Mouse (Mus musculus) embryo, embryonic 10 days (tissue): ENCODE measurements around the gene Fam20a.
A peak's percentile ranks its signal among the peaks of the same experiment; 100 is the strongest.

Source experiments
- DNase-seq: peaks from one replicate; pipeline ENCODE4 v3.0.0-alpha.2; 2015; ENCODE audit warnings: low spot score

Fam20a gene

DNA sequence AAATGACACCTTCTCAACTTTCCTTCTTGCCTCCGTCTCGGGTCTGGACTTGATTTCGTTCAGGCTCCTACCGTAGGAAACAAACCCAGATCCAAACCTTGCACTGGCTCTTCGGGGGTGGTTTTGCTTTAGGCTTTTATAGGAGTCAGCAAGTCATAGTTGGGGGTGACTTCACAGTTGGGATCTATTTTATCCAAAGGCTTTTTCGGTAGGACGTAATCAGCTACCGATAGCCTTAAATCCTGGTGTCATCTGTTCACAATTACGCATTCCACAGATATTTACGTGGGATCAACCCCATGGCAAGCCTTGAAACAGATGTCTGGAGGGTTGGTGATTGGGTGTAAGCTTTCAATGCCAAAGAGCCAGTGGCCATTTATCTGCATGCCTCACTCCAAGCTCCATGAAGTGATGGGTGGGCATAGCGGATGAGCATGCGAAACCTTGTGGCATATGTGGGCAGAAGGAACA lies 6.7 kb downstream of the Fam20a start:
- peak; percentile 54 for DNase-seq

DNA sequence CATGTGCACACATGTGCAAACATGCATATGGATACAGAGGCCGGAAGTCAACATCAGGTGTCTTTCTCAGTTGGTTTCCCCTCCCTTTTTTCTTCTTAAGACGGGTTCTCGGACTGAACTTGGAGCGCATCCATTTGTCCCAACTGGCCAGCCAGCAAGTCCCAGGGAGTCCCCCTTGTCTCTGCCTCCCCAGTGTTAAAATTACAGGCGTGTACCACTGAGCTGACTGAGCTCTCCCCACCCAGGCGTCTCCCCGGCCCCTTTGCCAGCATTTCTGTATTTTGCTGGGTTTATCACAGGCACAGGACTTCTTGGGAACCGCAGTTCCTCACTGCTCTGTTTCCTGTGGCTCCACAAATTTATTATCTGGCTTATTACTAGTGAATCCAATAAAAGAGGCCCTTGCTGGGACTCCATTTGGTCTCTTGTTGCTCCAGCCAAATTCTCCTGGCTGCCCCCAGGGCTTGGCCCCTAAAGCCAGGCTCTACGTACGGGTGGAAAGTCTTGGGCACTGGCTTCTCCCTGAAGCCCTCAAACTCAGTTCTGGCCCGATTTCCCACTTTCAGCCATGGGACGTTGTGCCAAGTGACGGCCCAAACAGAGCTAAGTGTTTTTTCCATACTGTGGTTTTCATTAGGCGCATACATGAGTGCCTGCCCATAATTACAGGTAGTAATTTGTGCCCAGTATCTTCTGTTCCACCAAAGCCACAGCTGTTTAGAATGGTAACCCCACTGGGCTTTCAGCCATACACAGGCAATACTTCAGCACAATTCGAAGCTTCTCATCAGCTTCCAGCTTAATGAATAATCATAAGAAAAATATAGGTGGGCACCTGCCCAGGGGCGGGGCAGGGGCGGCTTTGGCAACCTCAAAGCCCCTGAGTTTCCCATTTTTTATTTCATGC lies 7.5 kb downstream of the Fam20a start:
- DNase-seq = no peak

DNA sequence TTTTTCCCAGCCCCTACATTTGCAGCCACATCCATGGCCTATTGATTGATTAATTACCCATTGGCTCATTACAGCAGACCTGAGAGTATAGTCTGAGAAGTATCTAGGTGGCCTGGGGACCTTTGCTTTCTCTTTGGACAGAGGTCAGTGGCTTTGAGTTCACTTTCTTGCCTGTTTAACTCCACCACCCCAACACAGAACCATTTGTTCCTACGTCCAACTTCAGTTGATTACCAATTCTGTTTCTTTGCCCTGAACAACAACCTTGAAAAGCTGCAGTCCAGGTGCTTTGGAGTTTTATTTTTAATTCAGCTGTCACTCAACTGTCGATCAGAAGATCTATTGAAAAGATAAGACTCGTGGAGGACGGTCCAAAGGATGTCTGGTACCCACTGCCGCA lies 12.6 kb downstream of the Fam20a start:
- no peak for DNase-seq

DNA sequence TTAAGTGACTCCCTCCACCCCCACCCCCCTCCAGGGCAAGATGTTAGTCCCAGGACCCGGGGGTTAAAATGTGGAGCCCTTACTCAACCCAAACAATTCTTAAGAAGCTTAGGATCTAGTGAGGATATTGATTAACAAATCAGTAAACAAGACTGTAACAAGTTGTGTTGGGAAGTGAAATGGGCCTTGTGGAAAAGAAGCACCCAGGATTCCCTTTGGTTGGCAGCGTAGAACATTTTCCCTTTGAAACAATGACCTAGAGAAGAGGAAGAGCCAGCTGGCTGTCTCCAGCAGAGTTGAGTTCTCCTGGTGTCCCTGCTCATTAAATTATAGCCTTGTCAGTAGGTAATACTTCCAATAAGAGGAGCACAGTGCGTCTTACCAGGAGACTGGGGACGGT lies 13.3 kb downstream of the Fam20a start:
- no peak for DNase-seq

DNA sequence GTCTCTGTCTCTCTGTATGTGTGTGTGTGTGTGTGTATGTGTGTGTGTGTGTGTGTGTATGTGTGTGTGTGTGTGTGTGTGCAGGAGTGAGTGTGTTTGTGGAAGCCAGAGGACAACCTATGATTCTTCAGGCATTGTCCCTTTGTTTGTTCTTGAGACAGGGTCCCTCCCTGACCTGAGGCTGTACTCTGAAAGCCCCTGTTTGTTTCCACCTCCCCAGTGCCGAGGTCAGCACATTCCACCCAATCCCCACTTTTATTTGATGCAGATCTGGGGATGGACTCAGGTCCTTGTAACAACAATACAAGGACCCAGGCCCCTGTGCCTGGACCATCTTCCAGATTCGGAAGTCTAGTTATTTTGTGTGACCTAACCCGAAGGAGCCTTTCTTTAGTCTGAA lies 14.6 kb downstream of the Fam20a start:
- DNase-seq = no peak

DNA sequence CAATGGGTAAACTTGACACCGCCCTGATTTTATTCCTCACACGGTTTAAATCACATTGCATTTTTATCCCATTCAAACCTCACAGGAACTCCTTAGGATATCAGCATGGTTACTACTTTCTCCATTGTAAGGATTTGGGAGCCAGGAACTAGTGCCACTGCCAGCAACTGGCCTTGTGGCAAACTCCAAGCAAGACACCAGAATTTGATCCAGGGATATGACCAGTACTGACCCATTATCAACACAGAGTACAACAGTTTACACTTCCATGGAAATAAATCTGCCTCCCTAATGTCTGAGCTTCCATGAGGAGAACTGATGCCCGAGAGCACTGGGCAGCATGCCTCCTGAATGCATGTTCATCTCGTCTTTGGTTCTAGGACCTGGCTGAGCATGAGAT lies 15.5 kb downstream of the Fam20a start:
- no peak for DNase-seq

DNA sequence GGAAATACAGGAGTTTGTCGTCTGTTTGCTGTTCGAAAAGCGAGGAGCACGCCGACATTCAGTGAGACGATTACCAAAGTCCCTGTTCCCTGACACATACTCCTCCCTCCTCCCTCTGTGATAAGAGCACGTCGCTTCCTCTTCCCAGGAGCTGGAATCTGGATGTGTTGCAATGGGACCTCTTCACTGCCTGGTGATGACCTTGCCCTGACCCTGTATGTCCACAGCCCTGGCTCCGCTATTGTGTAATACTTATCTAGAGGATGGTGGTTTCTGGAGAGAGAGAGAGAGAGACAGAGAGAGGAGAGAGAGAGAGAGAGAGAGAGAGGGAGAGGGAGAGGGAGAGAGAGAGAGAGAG lies 16.0 kb downstream of the Fam20a start:
- peak; percentile 17 for DNase-seq

DNA sequence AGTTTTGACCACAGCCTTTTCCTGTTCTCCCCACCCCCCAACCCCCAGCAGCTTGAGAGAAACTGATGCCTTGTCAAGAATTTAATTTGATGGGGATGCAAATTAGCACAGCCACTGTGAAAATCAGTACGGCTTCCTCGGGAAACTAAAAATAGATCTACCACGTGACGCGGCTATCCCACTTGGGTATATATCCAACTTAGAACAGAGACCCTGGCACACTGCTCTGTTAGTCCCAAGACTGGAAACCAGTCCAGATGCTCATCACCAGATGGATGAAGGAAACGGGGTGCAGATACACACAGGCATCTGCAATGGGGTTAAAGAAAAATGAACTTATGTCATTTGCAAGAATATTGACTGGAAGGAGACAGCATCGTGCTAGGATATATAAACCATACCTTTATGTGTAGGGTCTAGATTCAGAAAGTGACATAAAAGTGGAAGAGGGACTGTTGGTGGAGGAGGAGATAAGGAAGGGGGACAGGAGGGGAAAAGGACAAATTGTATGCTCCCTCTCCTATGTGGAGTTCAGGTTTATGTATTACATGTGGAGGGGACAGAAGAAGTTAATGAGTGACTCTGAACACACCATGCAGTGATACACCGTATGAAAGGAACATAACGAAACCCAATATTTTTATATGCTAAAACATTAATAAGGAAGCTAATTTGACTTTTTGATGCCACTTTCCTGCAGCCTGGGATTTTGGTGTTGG lies 16.6 kb downstream of the Fam20a start:
- DNase-seq = no peak

DNA sequence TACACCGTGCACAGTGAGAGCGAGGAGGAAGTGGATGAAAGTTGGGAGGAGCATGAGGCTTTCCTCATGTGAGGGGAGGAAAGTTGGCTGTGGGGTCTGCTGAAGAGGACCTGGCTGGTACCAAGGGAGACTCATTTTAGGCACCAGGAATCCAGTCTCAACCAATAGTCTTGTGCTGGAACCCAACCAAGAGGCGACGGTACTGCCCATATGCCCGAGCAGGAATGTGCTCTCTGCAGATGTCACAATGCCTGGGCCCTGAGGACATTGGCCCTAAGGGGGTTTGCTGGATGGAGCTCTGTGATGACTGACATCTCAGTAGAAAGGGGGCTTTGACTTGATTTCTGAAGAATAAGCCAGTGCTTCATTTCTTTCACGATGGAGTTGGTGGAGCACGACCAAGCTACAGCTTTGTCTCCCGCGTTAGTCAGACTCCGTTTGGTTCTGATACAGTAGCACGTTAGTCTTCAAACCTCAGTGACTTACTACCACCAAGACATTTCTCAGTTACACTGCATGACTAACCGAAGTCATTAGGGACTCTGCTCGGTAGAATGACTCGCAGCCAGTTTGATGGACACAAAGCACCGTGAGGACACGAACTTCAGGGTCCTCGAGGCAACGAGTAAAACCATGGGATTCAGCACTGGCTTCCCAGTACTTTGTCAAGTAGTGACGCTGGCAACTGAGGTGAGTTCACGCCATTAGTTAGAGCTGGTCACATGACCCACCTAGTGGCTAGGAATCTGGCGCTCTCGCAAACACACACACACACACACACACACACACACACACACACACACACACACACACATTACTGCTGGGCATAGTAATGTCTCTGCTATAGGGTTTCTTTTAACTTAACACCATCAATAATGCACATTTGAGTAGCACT lies 17.5 kb downstream of the Fam20a start:
- DNase-seq = no peak

DNA sequence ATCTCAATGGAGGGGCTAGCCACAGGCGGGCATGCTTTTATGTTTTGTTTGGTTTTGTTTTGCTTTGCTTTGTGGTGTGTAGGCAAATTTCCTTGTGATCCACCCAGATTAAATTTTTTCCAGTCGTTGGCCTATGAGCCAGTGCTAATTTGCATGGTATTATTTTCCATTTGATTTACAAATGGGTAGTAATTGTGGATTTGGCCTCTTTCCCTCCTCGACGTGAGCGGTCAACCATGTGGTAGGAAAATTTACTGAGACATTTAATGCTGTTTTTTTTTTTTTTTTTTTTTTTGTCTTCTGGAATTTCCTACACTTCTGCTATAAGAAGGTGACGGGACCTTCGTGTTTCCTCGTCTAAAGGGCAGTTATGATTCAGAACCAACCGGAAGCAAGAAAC lies 18.2 kb downstream of the Fam20a start:
- DNase-seq = no peak

DNA sequence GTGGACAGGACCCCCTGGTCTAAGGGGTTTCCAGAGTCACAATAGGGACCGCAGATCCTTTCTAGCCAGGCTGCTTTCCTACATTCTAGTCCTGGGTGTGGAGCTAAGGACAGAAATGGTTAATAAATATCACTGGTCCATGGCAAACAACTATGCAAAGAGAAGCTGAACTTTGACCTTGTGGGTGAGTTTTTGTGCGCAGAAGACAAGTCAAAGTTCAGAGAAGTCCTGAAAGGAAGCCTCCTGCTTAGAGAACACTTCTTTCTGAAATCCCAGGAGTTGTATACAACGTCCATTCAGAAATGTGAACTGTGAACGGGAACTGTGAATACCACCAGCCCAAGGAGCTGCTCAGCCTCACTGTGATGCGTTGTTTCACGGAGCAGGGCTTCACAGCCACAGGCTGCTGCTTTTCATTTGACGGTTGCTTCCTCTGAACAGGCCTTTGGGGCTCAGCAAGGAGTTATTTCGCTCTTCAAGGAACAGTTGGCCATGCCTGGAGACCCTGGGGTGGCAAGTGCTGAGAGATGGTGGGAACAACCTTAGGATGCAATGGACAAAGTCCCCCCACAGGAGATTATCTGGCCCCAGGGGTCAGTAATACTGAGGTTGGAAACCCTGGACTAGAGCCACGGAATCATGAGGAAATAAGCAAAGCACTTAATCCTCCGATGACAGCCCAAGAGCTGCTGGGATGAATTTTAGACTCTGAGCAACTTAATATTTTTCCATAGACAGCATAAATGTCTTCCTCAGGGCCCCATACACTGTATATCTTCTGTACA lies 19.9 kb downstream of the Fam20a start:
- no peak for DNase-seq

DNA sequence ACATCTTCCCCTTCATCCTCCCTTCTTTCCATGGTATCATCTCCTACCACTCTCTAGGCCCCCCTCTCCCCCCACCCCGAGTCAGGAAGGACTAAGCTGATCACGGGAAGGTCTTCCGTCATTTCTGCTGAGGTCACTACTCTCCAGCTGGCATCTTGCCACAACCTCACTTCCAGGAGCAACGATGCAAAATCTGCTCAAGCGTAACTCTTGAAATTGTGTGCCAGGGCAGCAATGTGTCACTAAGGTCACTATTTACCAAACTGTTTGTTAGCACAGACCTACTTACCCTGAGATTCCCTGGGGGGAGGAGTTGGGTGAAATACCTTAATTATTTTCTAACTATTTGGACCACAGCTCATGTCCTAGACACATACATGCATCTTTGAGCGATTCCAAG lies 21.3 kb downstream of the Fam20a start:
- no peak for DNase-seq

DNA sequence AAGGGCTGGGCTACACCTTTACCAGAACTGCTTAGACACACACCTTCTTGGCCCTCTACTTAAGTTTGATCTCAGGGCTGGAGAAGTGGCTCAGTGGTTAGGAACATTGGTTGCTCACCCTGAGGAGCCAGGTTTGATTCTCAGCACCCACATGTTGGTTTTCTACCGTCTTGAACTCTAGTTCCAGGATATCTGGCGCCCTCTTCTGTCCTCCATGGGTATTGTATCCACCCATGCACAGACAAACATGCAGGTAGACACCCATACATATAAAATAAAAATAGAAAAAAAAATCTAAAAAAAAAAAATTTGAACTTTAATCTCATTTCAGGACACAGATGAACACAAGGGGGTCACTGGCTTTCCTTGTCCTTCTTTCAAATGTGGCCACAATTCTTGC lies 22.3 kb downstream of the Fam20a start:
- DNase-seq = no peak

DNA sequence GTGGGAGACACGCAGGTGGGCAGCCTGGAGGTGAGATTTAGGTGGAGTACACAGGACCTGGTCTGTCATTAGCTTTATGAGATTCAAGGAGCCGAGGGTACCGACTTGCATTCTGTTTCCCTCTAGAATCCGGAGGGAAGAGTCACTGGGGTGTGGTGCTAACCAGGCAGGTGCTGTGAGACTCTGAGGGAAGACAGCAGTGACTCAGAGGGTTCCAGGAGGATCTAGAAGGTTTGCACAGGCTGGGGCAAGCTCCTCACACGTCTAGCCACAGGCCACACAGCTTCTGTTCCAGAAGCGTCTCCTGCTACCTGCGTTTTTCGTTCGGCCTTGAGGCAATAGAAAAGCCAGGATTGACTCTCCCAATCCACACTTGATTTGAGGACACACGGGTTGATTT lies 23.3 kb downstream of the Fam20a start:
- DNase-seq = no peak

DNA sequence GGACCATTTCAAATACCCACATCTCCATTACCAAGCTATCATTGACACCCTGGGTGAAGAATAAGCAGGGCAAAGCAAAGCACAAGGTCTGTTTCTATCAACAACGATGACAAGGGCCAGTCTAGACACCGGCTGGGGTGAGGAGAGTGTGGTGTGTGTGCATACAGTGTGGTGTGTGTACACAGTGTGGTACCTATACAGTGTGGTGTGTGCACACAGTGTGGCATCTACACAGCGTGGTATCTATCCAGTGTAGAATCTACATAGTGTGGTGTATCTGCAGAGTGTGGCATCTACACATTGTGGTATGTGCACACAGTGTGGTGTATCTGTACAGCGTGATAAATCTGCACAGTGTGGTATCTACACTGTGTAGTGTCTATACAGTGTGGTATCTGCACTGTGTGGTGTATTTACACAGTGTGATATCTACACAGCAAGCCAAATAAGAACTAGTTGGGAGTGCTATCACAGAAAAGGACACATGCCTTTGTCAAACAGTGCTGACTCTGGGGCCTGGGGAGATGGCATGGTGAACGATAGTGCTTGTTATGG lies 24.9 kb downstream of the Fam20a start:
- no peak for DNase-seq

DNA sequence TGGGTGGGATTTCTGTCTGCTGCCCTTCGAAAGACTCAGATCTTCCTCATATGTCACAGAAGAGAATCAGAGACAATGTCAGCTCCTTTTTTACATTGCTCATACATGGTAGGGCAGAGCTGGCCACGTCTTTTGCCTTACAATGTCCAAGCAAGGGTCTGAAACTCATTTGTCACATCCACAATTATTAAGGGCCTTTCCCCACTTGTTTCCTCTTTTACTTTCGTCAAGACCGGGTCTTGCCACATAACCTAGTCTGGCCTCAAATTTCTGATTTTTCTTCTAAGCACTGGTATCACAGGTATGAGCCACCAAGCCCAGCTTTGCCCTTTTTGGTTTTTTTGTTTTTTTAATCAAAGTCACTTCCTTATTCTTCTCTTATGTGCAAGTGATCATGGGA lies 25.6 kb downstream of the Fam20a start:
- no peak for DNase-seq

DNA sequence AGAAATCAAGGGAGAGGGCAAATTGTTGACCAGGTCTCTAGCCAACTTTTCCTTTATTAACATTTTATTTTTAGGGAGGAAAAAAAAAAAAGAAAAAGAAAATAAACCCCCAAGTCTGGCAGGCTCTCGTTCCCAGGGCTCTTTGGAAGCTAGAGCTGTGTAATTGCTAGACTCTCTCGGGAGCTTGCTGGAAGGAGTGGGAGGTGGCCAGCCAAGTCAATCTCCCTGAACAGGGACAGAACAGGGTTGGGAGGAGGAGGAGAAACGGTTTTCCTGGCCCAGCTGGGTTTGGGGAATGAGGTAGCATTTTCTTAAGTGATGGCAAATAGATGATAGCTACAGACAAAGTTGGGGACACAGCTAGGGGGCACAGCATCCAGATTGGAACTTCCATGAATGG lies 29.3 kb downstream of the Fam20a start:
- DNase-seq = no peak

DNA sequence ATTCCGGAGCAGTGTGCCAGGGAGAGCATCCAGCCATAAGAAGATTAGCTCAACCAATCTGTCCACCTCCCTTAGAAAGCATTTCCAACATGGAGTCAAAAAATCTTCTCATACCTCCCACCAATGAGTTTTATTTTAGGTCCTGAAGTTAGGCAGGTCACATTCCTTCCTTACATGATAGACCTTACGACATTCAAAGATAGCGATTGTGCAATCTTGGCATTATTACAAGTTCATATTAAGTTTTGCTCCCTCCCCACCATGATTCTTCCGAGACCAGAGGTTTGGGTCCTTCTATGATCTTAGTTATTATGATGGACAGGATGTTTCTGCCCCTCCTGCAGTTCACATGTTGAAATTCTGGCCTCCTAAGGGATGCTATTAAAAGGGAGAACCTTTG lies 32.5 kb downstream of the Fam20a start:
- no peak for DNase-seq

DNA sequence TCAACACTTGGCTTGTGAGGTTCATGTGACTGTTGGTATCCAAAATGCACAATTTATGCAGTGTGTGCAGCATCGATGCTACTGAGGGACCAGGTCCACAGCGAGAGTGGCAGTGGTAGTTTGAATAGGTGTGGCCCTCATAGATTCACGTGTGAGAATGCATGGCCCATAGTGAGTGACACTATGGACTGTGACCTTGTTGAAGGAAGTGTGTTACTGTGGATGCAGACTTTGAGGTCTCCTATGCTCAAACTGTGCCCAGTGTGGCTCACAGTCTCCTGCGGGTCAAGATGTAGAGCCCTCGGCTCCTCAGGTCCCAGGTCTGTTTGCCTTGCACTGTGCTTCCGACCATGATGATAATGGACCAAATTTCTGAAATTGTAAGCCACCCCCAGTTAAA lies 39.9 kb downstream of the Fam20a start:
- no peak for DNase-seq

DNA sequence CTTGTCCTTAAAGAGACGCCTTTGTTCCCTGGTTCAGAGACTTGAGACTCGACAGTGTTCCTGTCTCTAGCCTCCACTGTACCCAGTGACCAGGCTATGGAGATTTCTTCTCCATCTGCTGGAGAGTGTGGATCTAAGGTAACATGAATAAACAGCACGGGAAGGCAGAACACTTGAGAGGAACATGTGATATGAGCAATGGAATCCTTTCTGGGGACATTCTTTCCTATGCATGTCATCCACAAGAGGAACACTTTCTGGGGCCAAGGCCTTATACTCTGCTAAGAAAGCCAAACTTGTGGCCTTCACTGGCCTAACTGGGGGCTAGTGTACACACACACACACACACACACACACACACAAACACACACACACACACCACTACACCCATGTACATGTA lies 40.5 kb downstream of the Fam20a start:
- no peak for DNase-seq

DNA sequence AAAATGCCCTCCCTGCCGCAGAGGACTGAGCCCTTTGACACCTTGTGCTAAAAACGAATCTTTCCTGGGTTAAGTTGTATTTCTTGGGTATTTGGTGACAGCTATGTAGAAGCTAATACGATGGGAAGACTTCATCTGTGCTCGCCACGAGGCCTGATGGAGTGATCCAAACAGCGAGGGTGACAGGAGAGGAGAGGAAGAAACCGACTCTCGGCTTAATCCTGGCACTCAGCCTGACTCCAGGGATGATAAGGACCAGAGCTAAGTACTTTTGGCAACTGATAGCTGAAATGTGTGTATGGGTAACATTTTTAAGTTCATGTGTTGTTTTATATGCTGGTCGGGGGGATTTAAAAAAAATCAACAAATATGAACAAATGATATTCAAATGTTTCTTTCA lies 41.1 kb downstream of the Fam20a start:
- DNase-seq = no peak
